Mouse (Mus musculus): ENCODE measurements around the gene H2-Ab1.

DNA sequence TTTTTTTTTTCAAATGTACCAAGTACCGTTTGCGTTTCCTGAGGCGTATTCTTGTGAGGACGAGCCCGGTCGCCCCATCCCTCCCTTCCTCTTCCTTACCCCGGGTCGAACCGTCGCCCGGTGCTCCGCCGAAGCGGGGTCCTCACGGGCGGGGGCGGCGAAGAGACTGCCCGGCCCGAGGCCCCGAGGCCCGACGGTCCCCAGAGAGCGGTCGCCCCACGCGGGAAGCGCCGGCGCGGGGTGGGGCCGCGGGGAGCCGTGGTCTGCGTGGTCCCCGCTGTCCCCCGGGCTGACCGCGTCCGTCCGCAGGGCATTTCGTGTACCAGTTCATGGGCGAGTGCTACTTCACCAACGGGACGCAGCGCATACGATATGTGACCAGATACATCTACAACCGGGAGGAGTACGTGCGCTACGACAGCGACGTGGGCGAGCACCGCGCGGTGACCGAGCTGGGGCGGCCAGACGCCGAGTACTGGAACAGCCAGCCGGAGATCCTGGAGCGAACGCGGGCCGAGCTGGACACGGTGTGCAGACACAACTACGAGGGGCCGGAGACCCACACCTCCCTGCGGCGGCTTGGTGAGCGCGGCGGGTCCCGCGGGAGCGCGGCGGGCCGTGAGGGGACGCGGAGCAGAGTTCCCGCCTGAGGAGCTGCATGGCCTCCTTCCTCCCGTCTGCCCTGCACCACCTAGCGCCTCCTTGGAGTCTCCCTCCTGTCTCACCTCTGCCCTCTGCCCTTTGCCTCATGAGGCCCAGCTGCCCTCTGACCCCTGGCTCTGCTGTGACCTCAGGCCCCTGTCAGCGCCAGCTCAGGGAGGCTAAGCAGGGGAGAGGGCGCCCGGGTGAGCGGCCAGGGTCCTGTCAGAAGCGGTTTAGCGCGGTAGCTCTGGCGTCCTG is 7.2 kb downstream of the H2-Ab1 start:
- TF ChIP-seq TAL1 (IDR thresholded peaks at IDR 0.05; ENCODE audit: low read length) (no peak), GATA1 (IDR thresholded peaks at IDR 0.05; ENCODE audit: low read length) (no peak)

Data from erythroblast, embryonic 14.5 days (primary cell).